Mouse (Mus musculus) bone marrow, adult 2 months (tissue): ENCODE measurements around the gene Dock7.

Experiments used
- CTCF ChIP-seq: fragments of 200-500 bp; IDR thresholded peaks from 2 replicates; pipeline ENCODE4 v1.5.1; 2011; ENCODE audit warnings: low read length, control low read depth; ENCODE audit not compliant: control insufficient read depth, insufficient read depth
- POLR2A ChIP-seq: fragments of 200-500 bp; IDR thresholded peaks from 2 replicates; pipeline ENCODE4 v1.6.1; 2011; ENCODE audit warnings: low read depth, mild to moderate bottlenecking, control low read depth, low read length, borderline replicate concordance; ENCODE audit not compliant: control insufficient read depth

DNA sequence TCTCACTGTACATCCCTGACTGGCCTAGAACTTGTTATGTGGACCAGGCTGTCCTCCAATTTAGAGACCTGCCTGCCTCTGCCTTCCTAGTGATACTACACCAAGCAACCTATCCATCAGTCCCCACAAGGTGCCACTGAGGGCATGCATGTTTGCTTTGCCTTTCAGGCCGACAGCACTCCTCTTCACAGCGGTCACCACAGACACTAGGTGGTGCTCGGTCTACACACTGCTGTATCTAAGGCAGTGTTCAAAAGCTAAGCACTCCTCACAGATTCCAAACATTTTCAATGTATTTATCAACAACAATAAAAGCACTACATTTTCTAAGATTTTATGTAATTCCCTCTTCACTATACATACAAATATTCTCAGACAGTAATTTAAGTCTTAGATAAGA, 150.8 kb downstream of the Dock7 start:
- TF ChIP-seq POLR2A: no peak
- no peak for TF ChIP-seq CTCF
